Mouse (Mus musculus) hindbrain, embryonic 15.5 days (tissue): ENCODE measurements around the gene Slc35g3. TPM values are rescaled to one million over a fixed set of nuclear protein-coding genes. Genes with fewer than 3 reads are reported as not detected.

Experiments
- polyA plus RNA-seq: library from polyadenylated mRNA; unstranded; fragments of >200 nt; fragmentation: Nextera tagmentation; extraction: Ambion mirVana; gene quantifications from 2 replicates; pipeline ENCODE4 v1.2.1, GENCODE M21; 2015

Gene Slc35g3
- polyA plus RNA-seq, 1 experiment from 2014 or later = 0.51 TPM

Other genes starting within 250 kb of the Slc35g3 start
- gene Dnah2, start 212.9 kb downstream of the Slc35g3 start, polyA plus RNA-seq = 3.4 and 4.0 TPM in 2 replicates
- 134 and 160 TPM in 2 replicates for gene Efnb3, start 201.8 kb downstream of the Slc35g3 start, polyA plus RNA-seq
- gene Wrap53, start 181.7 kb downstream of the Slc35g3 start, polyA plus RNA-seq = 19.6 and 20.6 TPM in 2 replicates
- 61.1 and 64.2 TPM in 2 replicates for gene Trp53, start 181.6 kb downstream of the Slc35g3 start, polyA plus RNA-seq
- gene Atp1b2, start 156.0 kb downstream of the Slc35g3 start, polyA plus RNA-seq = 71.9 and 89.4 TPM in 2 replicates
- not detected in 2 replicates for gene Shbg, start 144.1 kb downstream of the Slc35g3 start, polyA plus RNA-seq
- gene Sat2, start 139.9 kb downstream of the Slc35g3 start, polyA plus RNA-seq = 22.5 and 23.9 TPM in 2 replicates
- 41.3 and 41.5 TPM in 2 replicates for gene Fxr2, start 129.0 kb downstream of the Slc35g3 start, polyA plus RNA-seq
- gene Sox15, start 106.7 kb downstream of the Slc35g3 start, polyA plus RNA-seq = not detected in 2 replicates
- 101 and 108 TPM in 2 replicates for gene Mpdu1, start 99.3 kb downstream of the Slc35g3 start, polyA plus RNA-seq
- 10.3 and 12.2 TPM in 2 replicates for gene Cd68, start 95.8 kb downstream of the Slc35g3 start, polyA plus RNA-seq
- gene Eif4a1, start 89.5 kb downstream of the Slc35g3 start, polyA plus RNA-seq = 476 and 491 TPM in 2 replicates
- gene Senp3, start 79.9 kb downstream of the Slc35g3 start, polyA plus RNA-seq = 101 and 103 TPM in 2 replicates
- 0.61 and 0.76 TPM in 2 replicates for gene Tnfsf13, start 76.2 kb downstream of the Slc35g3 start, polyA plus RNA-seq
- 3.5 and 5.0 TPM in 2 replicates for gene Tnfsf12, start 66.1 kb downstream of the Slc35g3 start, polyA plus RNA-seq
- 1.2 and 1.9 TPM in 2 replicates for gene Tnfsfm13, start 65.9 kb downstream of the Slc35g3 start, polyA plus RNA-seq
- gene Polr2a, start 3.3 kb downstream of the Slc35g3 start, polyA plus RNA-seq = 15.6 and 16.6 TPM in 2 replicates
- 5.2 and 5.3 TPM in 2 replicates for gene Zbtb4, start 3.9 kb upstream of the Slc35g3 start, polyA plus RNA-seq
- 1.2 and 2.2 TPM in 2 replicates for gene Chrnb1, start 34.0 kb upstream of the Slc35g3 start, polyA plus RNA-seq
- 5.7 and 7.1 TPM in 2 replicates for gene Fgf11, start 39.9 kb upstream of the Slc35g3 start, polyA plus RNA-seq
- gene Tmem102, start 43.7 kb upstream of the Slc35g3 start, polyA plus RNA-seq = 1.1 and 2.0 TPM in 2 replicates
- not detected in 2 replicates for gene Gm39566, start 53.3 kb upstream of the Slc35g3 start, polyA plus RNA-seq
- gene Spem2, start 56.5 kb upstream of the Slc35g3 start, polyA plus RNA-seq = not detected in 2 replicates
- gene Spem1, start 60.2 kb upstream of the Slc35g3 start, polyA plus RNA-seq = 0.21 and 0.34 TPM in 2 replicates
- 20.9 and 21.0 TPM in 2 replicates for gene Nlgn2, start 75.8 kb upstream of the Slc35g3 start, polyA plus RNA-seq
- gene Tmem256, start 76.5 kb upstream of the Slc35g3 start, polyA plus RNA-seq = 375 and 391 TPM in 2 replicates
- gene Plscr3, start 84.4 kb upstream of the Slc35g3 start, polyA plus RNA-seq = 46.0 and 47.5 TPM in 2 replicates
- 0.10 and 0.12 TPM in 2 replicates for gene Tnk1, start 96.8 kb upstream of the Slc35g3 start, polyA plus RNA-seq
- gene Tmem95, start 116.0 kb upstream of the Slc35g3 start, polyA plus RNA-seq = not detected in 2 replicates
- gene Kctd11, start 119.4 kb upstream of the Slc35g3 start, polyA plus RNA-seq = 2.0 and 2.4 TPM in 2 replicates
- 0.52 and 0.58 TPM in 2 replicates for gene Acap1, start 133.6 kb upstream of the Slc35g3 start, polyA plus RNA-seq
- 8.8 TPM in 2 replicates for gene 2810408A11Rik, start 139.0 kb upstream of the Slc35g3 start, polyA plus RNA-seq
- gene Neurl4, start 139.1 kb upstream of the Slc35g3 start, polyA plus RNA-seq = 16.6 and 19.9 TPM in 2 replicates
- gene Gps2, start 151.9 kb upstream of the Slc35g3 start, polyA plus RNA-seq = 68.4 and 69.9 TPM in 2 replicates
- gene Eif5a, start 160.0 kb upstream of the Slc35g3 start, polyA plus RNA-seq = 1,083 and 1,119 TPM in 2 replicates
- gene Ybx2, start 173.8 kb upstream of the Slc35g3 start, polyA plus RNA-seq = 6.7 and 6.8 TPM in 2 replicates
- 3.4 and 4.1 TPM in 2 replicates for gene Slc2a4, start 186.2 kb upstream of the Slc35g3 start, polyA plus RNA-seq
- 0.34 and 1.0 TPM in 2 replicates for gene Cldn7, start 202.8 kb upstream of the Slc35g3 start, polyA plus RNA-seq
- gene Ctdnep1, start 219.2 kb upstream of the Slc35g3 start, polyA plus RNA-seq = 23.5 and 27.1 TPM in 2 replicates
- 163 and 174 TPM in 2 replicates for gene Elp5, start 220.5 kb upstream of the Slc35g3 start, polyA plus RNA-seq
- 561 and 571 TPM in 2 replicates for gene Gabarap, start 229.2 kb upstream of the Slc35g3 start, polyA plus RNA-seq
- gene Phf23, start 233.8 kb upstream of the Slc35g3 start, polyA plus RNA-seq = 56.1 and 62.2 TPM in 2 replicates
- 26.4 and 28.7 TPM in 2 replicates for gene Dvl2, start 238.6 kb upstream of the Slc35g3 start, polyA plus RNA-seq